Mouse (Mus musculus) heart, adult 2 months (tissue): Measurements from ENCODE around the gene Satb1. TPM values are rescaled to one million over a fixed set of nuclear protein-coding genes. Genes with fewer than 3 reads are reported as not detected.

Experiments
- DNase-seq, 2 experiments: peaks; one replicate each; pipeline ENCODE4 v3.0.0; 2021
- H3K27ac ChIP-seq: fragments of 200-600 bp; 2 replicates; pipeline ENCODE4 v1.8.1; 2022
- H3K27me3 ChIP-seq: fragments of 200-500 bp; 2 replicates; pipeline ENCODE4 v1.6.1; 2012; ENCODE audit warnings: mild to moderate bottlenecking, low read length, inconsistent platforms, mixed read lengths; ENCODE audit not compliant: control insufficient read depth, insufficient read depth
- H3K36me3 ChIP-seq: fragments of 200-500 bp; 2 replicates; pipeline ENCODE4 v1.6.1; 2012; ENCODE audit warnings: low read length, inconsistent platforms; ENCODE audit not compliant: control insufficient read depth, insufficient read depth
- H3K4me1 ChIP-seq: fragments of 200-500 bp; 2 replicates; pipeline ENCODE4 v1.6.1; 2011; ENCODE audit warnings: low read length; ENCODE audit not compliant: control insufficient read depth, insufficient read depth
- H3K4me3 ChIP-seq: fragments of 200-600 bp; 2 replicates; pipeline ENCODE4 v1.8.1; 2022
- H3K79me2 ChIP-seq: fragments of 200-500 bp; replicated peaks from 2 replicates; pipeline ENCODE4 v1.6.1; 2012; ENCODE audit warnings: mild to moderate bottlenecking, inconsistent platforms, low read length, moderate library complexity, mixed read lengths; ENCODE audit not compliant: control insufficient read depth, insufficient read depth
- H3K9ac ChIP-seq: fragments of 200-500 bp; 2 replicates; pipeline ENCODE4 v1.6.1; 2012; ENCODE audit warnings: low read depth, mild to moderate bottlenecking, control low read depth, inconsistent platforms, low read length, mixed read lengths
- CTCF ChIP-seq: fragments of 200-600 bp; IDR thresholded peaks from 2 replicates; pipeline ENCODE4 v1.8.1; 2022; ENCODE audit warnings: antibody characterized with exemption, mild to moderate bottlenecking, moderate library complexity
- EP300 ChIP-seq: fragments of 200-500 bp; IDR thresholded peaks from 2 replicates; pipeline ENCODE4 v1.6.1; 2011; ENCODE audit warnings: low read depth, low read length, control low read depth; ENCODE audit not compliant: insufficient read depth
- POLR2A ChIP-seq: fragments of 200-500 bp; IDR thresholded peaks from 2 replicates; pipeline ENCODE4 v1.6.1; 2011; ENCODE audit warnings: mild to moderate bottlenecking, low read depth, low read length, control low read depth; ENCODE audit not compliant: insufficient read depth
- WGBS: fragments of 180-500 bp; shearing (Covaris S2); methylation state at CpG from one replicate; pipeline ENCODE4 v1.1.7; 2018; 5-methylcytosine and 5-hydroxymethylcytosine counted together
- intact Hi-C: fragments of 180-260 bp; cut with DNase I; formaldehyde crosslinking; loops from one replicate; pipeline ENCODE4 v1.15.1; 2025
- polyA plus RNA-seq: library from polyadenylated mRNA; depleted of rRNA; stranded (reverse); fragments of >200 nt; gene quantifications from 2 replicates; pipeline ENCODE4 v1.2.3, GENCODE M21; 2012
- total RNA-seq, 2 experiments: library from RNA; stranded (reverse); gene quantifications; 2 replicates each; pipeline ENCODE4 v1.2.3; 2021

Gene Satb1
- total and polyA plus RNA-seq, 3 experiments = 10.9 to 25.4 (median 20.1) TPM

DNA sequence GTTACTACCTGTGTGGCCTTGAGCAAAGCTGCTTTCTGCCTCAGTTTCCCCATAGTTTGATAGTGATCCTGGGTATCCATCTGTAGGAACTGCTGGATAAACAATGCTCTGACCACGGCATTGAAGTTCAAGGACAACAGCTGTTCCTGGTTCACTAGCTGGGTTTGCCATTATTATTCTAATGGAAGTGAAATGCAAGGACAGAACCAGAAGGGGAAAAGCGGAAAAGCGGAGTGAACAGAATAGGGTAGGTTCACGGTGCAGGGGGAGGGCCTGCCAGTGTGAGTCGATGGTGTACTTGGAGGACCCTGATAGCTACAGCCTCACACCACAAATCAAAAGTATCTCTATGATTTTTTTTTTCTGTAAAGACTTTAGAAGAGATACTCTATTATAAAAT is 6.4 kb upstream of the Satb1 start:
- H3K27ac ChIP-seq = no peak overlapping the region
- H3K4me3 ChIP-seq = no peak overlapping the region
- no peak overlapping the region for H3K9ac ChIP-seq
- intact Hi-C loops = no loop called here
- no peaks in the 10 kb centered on the region for H3K4me1 ChIP-seq
- no peaks in the 10 kb centered on the region for H3K36me3 ChIP-seq
- TF ChIP-seq POLR2A (no peak), EP300 (no peak), CTCF (no peak)
- DNase-seq = no peak
- 0 out of 2 replicates have a peak, but pooled peaks cover 2% of the 10 kb centered on the region for H3K27me3 ChIP-seq
- no peaks in the 10 kb centered on the region for H3K79me2 ChIP-seq
- 87% methylated on average over 5 of the region's 5 CpGs for WGBS

- no peaks in the 10 kb centered on the region for H3K36me3 ChIP-seq
- no peak for TF ChIP-seq POLR2A
- no peak for TF ChIP-seq CTCF
- no peak for TF ChIP-seq EP300
- H3K9ac ChIP-seq = no peak overlapping the region
- no peaks in the 10 kb centered on the region for H3K4me1 ChIP-seq
- H3K4me3 ChIP-seq = no peak overlapping the region
- peaks cover 14% of the 10 kb centered on the region for H3K27me3 ChIP-seq
- 19% methylated on average over 1 of the region's 1 CpGs for WGBS
- DNase-seq = no peak
- H3K79me2 ChIP-seq = no peaks in the 10 kb centered on the region
- intact Hi-C loops = no loop called here
- H3K27ac ChIP-seq = no peak overlapping the region
Observed at GRCm38 (mm10) chr17:51836901-51837300, 3.8 kb upstream of the Satb1 start.

GRCm38 (mm10) chr17:51836243-51836642 is 3.2 kb upstream of the Satb1 start:
- TF ChIP-seq EP300 (no peak), POLR2A (no peak), CTCF (no peak)
- DNase-seq = no peak
- intact Hi-C loops = no loop called here
- Histone ChIP-seq H3K9ac (no peak overlapping the region), H3K27ac (no peak overlapping the region), H3K27me3 (peaks cover 19% of the 10 kb centered on the region), H3K79me2 (no peaks in the 10 kb centered on the region), H3K4me1 (no peaks in the 10 kb centered on the region), H3K36me3 (no peaks in the 10 kb centered on the region), H3K4me3 (no peak overlapping the region)
- 83% methylated on average over 5 of the region's 5 CpGs for WGBS

DNA sequence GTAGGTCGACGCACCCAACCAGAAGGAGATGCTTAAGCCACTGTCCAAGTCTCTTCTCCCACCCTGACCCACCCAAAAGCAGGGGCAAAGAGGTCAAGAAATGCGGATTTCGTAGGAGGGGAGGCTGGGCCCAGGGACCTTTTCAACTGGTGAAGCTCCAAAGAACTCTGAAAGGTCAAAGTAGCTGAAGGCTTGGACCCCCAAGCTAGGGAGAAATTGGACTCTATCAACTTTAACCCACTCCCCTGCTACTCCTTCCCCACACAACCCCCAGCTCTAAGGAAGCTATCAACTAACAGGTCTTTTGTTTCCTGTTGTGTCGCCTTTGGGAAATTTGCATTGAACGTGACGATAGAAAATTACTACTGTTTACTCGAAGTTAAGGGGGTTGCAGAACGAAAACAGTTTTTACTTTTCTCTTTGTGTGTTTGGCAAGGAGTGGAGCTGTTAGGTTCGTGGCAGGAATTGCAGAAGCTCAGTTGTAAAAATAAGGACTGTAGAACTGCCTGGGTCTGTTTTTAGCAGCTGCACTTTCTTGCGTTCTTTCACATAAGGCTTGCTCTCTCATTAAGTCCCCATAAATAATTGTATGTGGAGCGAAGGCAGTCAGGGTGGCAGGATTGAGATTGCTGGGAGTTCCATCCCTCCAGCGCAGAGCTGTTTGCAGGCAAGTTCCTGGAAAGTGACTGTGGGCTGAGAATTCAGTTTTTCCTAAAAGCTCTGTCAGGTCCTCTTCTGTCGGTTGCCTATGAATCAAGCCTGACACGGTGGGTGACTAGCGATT is 680 bp upstream of the Satb1 start:
- no peaks in the 10 kb centered on the region for H3K79me2 ChIP-seq
- H3K27ac ChIP-seq = no peak overlapping the region
- no peaks in the 10 kb centered on the region for H3K4me1 ChIP-seq
- WGBS = 7% methylated on average over 16 of the region's 16 CpGs
- H3K36me3 ChIP-seq = no peaks in the 10 kb centered on the region
- intact Hi-C loops = loop anchor here (2.0 to 5.0 kb wide), 2 partner anchors 23 to 1021 kb away; no protein-coding TSS in a partner anchor
- H3K27me3 ChIP-seq = peaks cover 19% of the 10 kb centered on the region
- H3K4me3 ChIP-seq = no peak overlapping the region
- DNase-seq = no peak
- TF ChIP-seq EP300 (no peak), CTCF (no peak)
- no peak overlapping the region for H3K9ac ChIP-seq

DNA sequence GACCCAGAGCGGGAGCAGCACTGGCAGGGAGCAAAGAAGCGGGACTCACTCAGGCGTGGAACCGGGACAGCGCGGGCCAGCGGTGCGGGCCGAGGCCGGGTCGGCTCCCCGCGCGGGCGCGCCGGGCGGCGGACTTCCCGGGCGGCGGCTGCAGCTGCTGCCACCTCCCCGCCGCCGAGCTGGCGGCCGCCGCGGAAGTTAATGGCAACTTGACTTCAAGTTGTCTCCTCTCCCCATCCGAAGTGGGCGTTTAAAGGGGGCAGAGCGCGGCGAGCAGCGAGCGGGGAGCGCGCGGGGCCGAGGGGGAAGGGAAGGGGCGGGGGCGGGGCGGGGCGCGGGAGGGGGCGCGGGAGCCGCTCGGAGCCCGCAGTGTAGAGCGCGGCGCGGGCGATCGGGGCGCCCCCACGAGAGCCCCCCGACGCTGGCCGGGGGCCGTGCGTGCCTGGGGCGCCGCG is 642 bp downstream of the Satb1 start:
- peak; percentile 52 to 63 for DNase-seq
- Histone ChIP-seq H3K27ac (no peak overlapping the region), H3K36me3 (no peaks in the 10 kb centered on the region), H3K79me2 (no peaks in the 10 kb centered on the region), H3K9ac (peak overlapping the region; percentile 72), H3K4me3 (peak overlapping the region; percentile 62), H3K27me3 (peaks cover 19% of the 10 kb centered on the region), H3K4me1 (no peaks in the 10 kb centered on the region)
- under 1% methylated on average over 45 of the region's 66 CpGs for WGBS
- TF ChIP-seq EP300 (no peak), POLR2A (no peak), CTCF (no peak)
- intact Hi-C loops = loop anchor here (2.0 to 5.0 kb wide), 2 partner anchors 22 to 1020 kb away; no protein-coding TSS in a partner anchor

DNA sequence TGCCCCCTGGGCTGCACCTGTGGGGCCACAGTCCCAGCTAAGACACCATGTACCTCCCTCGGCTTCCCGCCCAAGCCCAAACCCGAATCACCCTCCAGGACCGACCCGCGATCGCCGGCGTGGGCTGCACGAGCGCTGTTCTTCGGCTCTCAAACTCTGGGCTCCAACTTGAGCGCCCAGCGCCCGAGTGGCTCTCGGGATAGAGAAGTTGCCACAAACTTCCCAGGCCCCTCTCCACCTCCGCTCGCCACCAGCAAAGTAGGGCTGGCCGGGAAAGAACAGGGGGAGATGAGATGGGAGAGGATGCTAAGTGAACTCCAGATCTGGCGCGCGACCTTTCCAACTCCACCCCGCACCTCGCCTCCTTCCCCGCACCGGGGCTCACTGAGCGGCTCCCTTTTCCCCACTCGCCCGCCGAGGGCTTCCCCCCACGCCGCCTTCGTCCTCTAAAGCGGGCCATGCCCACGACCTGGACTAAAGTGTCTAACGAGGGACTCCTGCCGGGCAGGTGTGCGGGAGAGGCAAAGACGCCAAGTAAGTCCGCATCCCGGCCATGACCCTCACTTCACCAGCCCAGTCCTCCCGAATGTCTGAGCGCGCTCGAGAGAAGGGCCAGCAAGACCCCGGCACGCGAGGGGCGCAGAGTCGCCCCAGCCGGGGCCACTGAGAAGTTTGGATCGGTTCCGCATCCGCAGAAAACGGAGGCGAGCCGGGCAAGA is 1.2 kb downstream of the Satb1 start:
- Histone ChIP-seq H3K4me3 (peak overlapping the region; percentile 62), H3K27me3 (peaks cover 19% of the 10 kb centered on the region), H3K9ac (peak overlapping the region; percentile 72), H3K4me1 (no peaks in the 10 kb centered on the region), H3K36me3 (no peaks in the 10 kb centered on the region), H3K27ac (no peak overlapping the region), H3K79me2 (no peaks in the 10 kb centered on the region)
- WGBS = 1% methylated on average over 57 of the region's 57 CpGs
- peak in 1 of 2 experiments; percentile 35 for DNase-seq
- TF ChIP-seq CTCF (no peak), EP300 (no peak), POLR2A (no peak)
- intact Hi-C loops = loop anchor here (2.0 to 5.0 kb wide), 2 partner anchors 21 to 1020 kb away; no protein-coding TSS in a partner anchor
